Mouse (Mus musculus): ENCODE results near the gene Ctsj. TPM values are rescaled to one million over a fixed set of nuclear protein-coding genes. Genes with fewer than 3 reads are reported as not detected.
"Not testable (repeated sequence)": the region's sequence is repeated elsewhere in the genome, so short reads cannot be mapped to it uniquely, and the experiment has no call there.

Ctsj gene
- not detected in 2 replicates for total RNA-seq (2014; rRNA removed)
- not detected in 2 replicates for polyA plus RNA-seq (2015; fragmentation: Nextera tagmentation; extraction: Ambion mirVana)

GRCm38 (mm10) chr13:61005859-61006258 lies at the start of gene Ctsj:
Ctsj (minus strand) TSS chr13:61005959.
- no peak for TF ChIP-seq CTCF (IDR thresholded peaks at IDR 0.05; ENCODE audit: low read depth)
- no peaks in the 10 kb centered on the region for H3K36me3 ChIP-seq (ENCODE audit: insufficient read depth)
- ATAC-seq (no peak), DNase-seq (no peak)
- H3K9me3 ChIP-seq (ENCODE audit: low read length) = no peaks in the 10 kb centered on the region; the same call in 1 of the 2 replicates
- H3K9ac ChIP-seq = no peak within 1 kb of the TSS
- H3K4me3 ChIP-seq (ENCODE audit: low read depth, low read length) = no peak within 1 kb of the TSS
- H3K27ac ChIP-seq (ENCODE audit: low read depth, low read length) = no peak within 1 kb of the TSS
- WGBS = 73% methylated on average over 3 of the region's 3 CpGs
- H3K27me3 ChIP-seq (ENCODE audit: insufficient read depth, low read length) = no peaks in the 10 kb centered on the region
- no peaks in the 10 kb centered on the region for H3K4me1 ChIP-seq (ENCODE audit: insufficient read depth)
- H3K4me2 ChIP-seq (ENCODE audit: low read depth) = no peak within 1 kb of the TSS

GRCm38 (mm10) chr13:61040531-61040930 lies 34.8 kb upstream of the Ctsj start, which contains the start of gene Ctsq:
Ctsq (minus strand) TSS chr13:61040631.
- no peaks in the 10 kb centered on the region for H3K27me3 ChIP-seq (ENCODE audit: insufficient read depth, low read length)
- ATAC-seq (no peak), DNase-seq (no peak)
- no peak within 1 kb of the TSS for H3K4me3 ChIP-seq (ENCODE audit: low read depth, low read length)
- WGBS = 49% methylated on average over 3 of the region's 3 CpGs
- TF ChIP-seq CTCF (IDR thresholded peaks at IDR 0.05; ENCODE audit: low read depth) = no peak
- H3K27ac ChIP-seq (ENCODE audit: low read depth, low read length) = no peak within 1 kb of the TSS
- peaks cover 9% of the 10 kb centered on the region; the same call in 1 of the 2 replicates for H3K9me3 ChIP-seq (ENCODE audit: low read length)
- H3K9ac ChIP-seq = no peak within 1 kb of the TSS
- no peak within 1 kb of the TSS for H3K4me2 ChIP-seq (ENCODE audit: low read depth)
- no peaks in the 10 kb centered on the region for H3K4me1 ChIP-seq (ENCODE audit: insufficient read depth)
- H3K36me3 ChIP-seq (ENCODE audit: insufficient read depth) = no peaks in the 10 kb centered on the region

GRCm38 (mm10) chr13:61022785-61023184 lies 17.0 kb upstream of the Ctsj start:
- Histone ChIP-seq H3K9ac (no peak overlapping the region), H3K9me3 (ENCODE audit: low read length) (peaks cover 10% of the 10 kb centered on the region; the same call in 1 of the 2 replicates), H3K27me3 (ENCODE audit: insufficient read depth, low read length) (no peaks in the 10 kb centered on the region), H3K4me3 (ENCODE audit: low read depth, low read length) (no peak overlapping the region), H3K36me3 (ENCODE audit: insufficient read depth) (no peaks in the 10 kb centered on the region), H3K4me2 (ENCODE audit: low read depth) (no peak overlapping the region), H3K27ac (ENCODE audit: low read depth, low read length) (no peak overlapping the region), H3K4me1 (ENCODE audit: insufficient read depth) (no peaks in the 10 kb centered on the region)
- no peak for DNase-seq
- 86% methylated on average over 3 of the region's 3 CpGs for WGBS
- ATAC-seq = no peak
- no peak for TF ChIP-seq CTCF (IDR thresholded peaks at IDR 0.05; ENCODE audit: low read depth)

- H3K4me1 ChIP-seq (ENCODE audit: insufficient read depth) = no peaks in the 10 kb centered on the region
- ATAC-seq (no peak), DNase-seq (no peak)
- no peaks in the 10 kb centered on the region for H3K36me3 ChIP-seq (ENCODE audit: insufficient read depth)
- no peak overlapping the region for H3K4me2 ChIP-seq (ENCODE audit: low read depth)
- no peak overlapping the region for H3K27ac ChIP-seq (ENCODE audit: low read depth, low read length)
- TF ChIP-seq CTCF (IDR thresholded peaks at IDR 0.05; ENCODE audit: low read depth) = no peak
- WGBS = 83% methylated on average over 5 of the region's 6 CpGs
- H3K9me3 ChIP-seq (ENCODE audit: low read length) = peaks cover 10% of the 10 kb centered on the region; the same call in 1 of the 2 replicates
- no peaks in the 10 kb centered on the region for H3K27me3 ChIP-seq (ENCODE audit: insufficient read depth, low read length)
- no peak overlapping the region for H3K9ac ChIP-seq
- H3K4me3 ChIP-seq (ENCODE audit: low read depth, low read length) = no peak overlapping the region
Observed at GRCm38 (mm10) chr13:61021844-61022243, 16.1 kb upstream of the Ctsj start.

- Histone ChIP-seq H3K4me3 (ENCODE audit: low read depth, low read length) (no peak overlapping the region), H3K36me3 (ENCODE audit: insufficient read depth) (no peaks in the 10 kb centered on the region), H3K4me1 (ENCODE audit: insufficient read depth) (no peaks in the 10 kb centered on the region), H3K9me3 (ENCODE audit: low read length) (peaks cover 5% of the 10 kb centered on the region; the same call in 1 of the 2 replicates), H3K27ac (ENCODE audit: low read depth, low read length) (no peak overlapping the region), H3K27me3 (ENCODE audit: insufficient read depth, low read length) (no peaks in the 10 kb centered on the region), H3K4me2 (ENCODE audit: low read depth) (no peak overlapping the region), H3K9ac (no peak overlapping the region)
- ATAC-seq (no peak), DNase-seq (no peak)
- WGBS = 88% methylated on average over 4 of the region's 4 CpGs
- TF ChIP-seq CTCF (IDR thresholded peaks at IDR 0.05; ENCODE audit: low read depth) = no peak
Observed at GRCm38 (mm10) chr13:61010171-61010570, 4.4 kb upstream of the Ctsj start.

- TF ChIP-seq CTCF (IDR thresholded peaks at IDR 0.05; ENCODE audit: low read depth) = no peak
- WGBS = 57% methylated on average over 2 of the region's 2 CpGs
- Histone ChIP-seq H3K4me2 (ENCODE audit: low read depth) (no peak overlapping the region), H3K36me3 (ENCODE audit: insufficient read depth) (no peaks in the 10 kb centered on the region), H3K27me3 (ENCODE audit: insufficient read depth, low read length) (no peaks in the 10 kb centered on the region), H3K4me1 (ENCODE audit: insufficient read depth) (no peaks in the 10 kb centered on the region), H3K27ac (ENCODE audit: low read depth, low read length) (no peak overlapping the region), H3K9me3 (ENCODE audit: low read length) (0 out of 2 replicates have a peak, but pooled peaks cover 5% of the 10 kb centered on the region), H3K4me3 (ENCODE audit: low read depth, low read length) (no peak overlapping the region), H3K9ac (no peak overlapping the region)
- ATAC-seq = no peak
- no peak for DNase-seq
Observed at GRCm38 (mm10) chr13:60997600-60997999, 8.2 kb downstream of the Ctsj start.

GRCm38 (mm10) chr13:60986915-60987314 lies 18.8 kb downstream of the Ctsj start:
- ATAC-seq; H3K27ac ChIP-seq (ENCODE audit: low read depth, low read length); DNase-seq; H3K27me3 ChIP-seq (ENCODE audit: insufficient read depth, low read length); H3K9me3 ChIP-seq (ENCODE audit: low read length); H3K36me3 ChIP-seq (ENCODE audit: insufficient read depth); H3K4me1 ChIP-seq (ENCODE audit: insufficient read depth); H3K4me2 ChIP-seq (ENCODE audit: low read depth); H3K9ac ChIP-seq; H3K4me3 ChIP-seq (ENCODE audit: low read depth, low read length): not testable (repeated sequence)
- WGBS = 74% methylated on average over 5 of the region's 5 CpGs

- H3K9ac ChIP-seq; H3K9me3 ChIP-seq (ENCODE audit: low read length); H3K4me3 ChIP-seq (ENCODE audit: low read depth, low read length); H3K36me3 ChIP-seq (ENCODE audit: insufficient read depth); ATAC-seq; H3K27ac ChIP-seq (ENCODE audit: low read depth, low read length); H3K4me2 ChIP-seq (ENCODE audit: low read depth); DNase-seq; H3K4me1 ChIP-seq (ENCODE audit: insufficient read depth); H3K27me3 ChIP-seq (ENCODE audit: insufficient read depth, low read length): not testable (repeated sequence)
- WGBS = 75% methylated on average over 4 of the region's 4 CpGs
Observed at GRCm38 (mm10) chr13:60972319-60972718, 33.4 kb downstream of the Ctsj start.

GRCm38 (mm10) chr13:60963985-60964384 lies 41.8 kb downstream of the Ctsj start:
- H3K9me3 ChIP-seq (ENCODE audit: low read length); H3K27me3 ChIP-seq (ENCODE audit: insufficient read depth, low read length); H3K27ac ChIP-seq (ENCODE audit: low read depth, low read length); H3K4me3 ChIP-seq (ENCODE audit: low read depth, low read length); H3K9ac ChIP-seq; H3K4me1 ChIP-seq (ENCODE audit: insufficient read depth); H3K36me3 ChIP-seq (ENCODE audit: insufficient read depth); H3K4me2 ChIP-seq (ENCODE audit: low read depth); DNase-seq; ATAC-seq: not testable (repeated sequence)
- whole genome bisulfite sequencing = 54% methylated on average over 5 of the region's 5 CpGs

Data from forebrain, postnatal 0 days (tissue).